Mouse (Mus musculus) cerebellum, adult 9-10 months (tissue): ENCODE results near the gene Fstl4.
"Not testable (repeated sequence)": the region's sequence is repeated elsewhere in the genome, so short reads cannot be mapped to it uniquely, and the experiment has no call there.

Source experiments
- DNase-seq: peaks from one replicate; pipeline ENCODE4 v3.0.0; 2022

Gene Fstl4

DNA sequence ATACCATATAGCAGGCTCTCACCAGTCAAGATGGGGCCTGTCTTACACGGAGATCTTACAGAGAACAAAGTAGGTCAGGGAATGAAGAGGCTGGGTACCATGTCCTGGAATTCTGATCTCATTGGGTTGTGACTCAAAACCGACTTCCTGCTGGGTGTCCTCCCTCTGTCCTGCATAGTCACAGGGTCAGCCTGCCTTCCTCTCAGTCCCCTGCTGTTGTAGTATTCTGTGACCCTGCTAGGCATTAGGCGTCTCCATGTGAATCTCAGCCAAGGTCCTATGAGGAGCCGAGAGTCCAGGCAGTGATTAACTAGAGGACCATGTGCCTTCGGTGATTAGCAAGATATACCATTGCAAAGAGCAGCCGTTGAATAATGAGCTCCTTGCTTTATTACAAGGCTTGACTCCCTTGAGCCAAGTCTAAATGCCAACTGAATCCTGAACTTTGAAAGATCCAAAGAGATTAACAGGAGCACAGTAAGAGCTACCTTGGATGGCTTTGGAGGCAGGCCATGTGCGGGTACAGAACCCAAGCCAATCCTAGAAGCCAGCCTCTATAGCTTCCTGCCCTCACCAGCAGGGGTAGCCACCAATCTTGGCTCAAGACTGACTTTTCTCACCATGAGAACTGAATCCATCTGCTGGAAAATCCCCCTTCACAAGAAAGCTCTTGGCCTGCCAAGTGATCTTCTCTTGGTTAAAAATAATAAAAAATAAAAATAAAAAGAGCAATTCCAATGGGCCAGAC, 264.2 kb downstream of the Fstl4 start:
- DNase-seq, result peak; percentile 60

DNA sequence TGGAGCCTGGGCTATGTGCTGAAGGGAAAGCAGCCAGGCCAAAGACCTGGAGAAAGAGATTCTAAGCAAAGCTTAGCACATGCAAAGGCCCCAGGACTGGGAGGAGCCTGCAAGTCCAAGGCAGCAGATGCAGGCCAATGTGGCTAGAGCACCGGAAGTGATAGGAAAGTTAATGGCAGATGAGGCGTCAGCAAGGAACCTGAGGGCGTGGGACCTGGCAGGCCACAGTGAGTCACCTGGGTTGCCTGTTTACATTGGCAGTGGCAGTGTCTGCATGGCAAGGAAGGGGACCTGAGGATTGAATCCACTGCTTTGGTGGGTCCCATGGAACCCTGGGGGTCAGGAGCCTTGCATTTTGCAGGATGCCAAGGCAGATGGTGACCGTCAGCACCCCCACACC, 267.3 kb downstream of the Fstl4 start:
- DNase-seq, result no peak

DNA sequence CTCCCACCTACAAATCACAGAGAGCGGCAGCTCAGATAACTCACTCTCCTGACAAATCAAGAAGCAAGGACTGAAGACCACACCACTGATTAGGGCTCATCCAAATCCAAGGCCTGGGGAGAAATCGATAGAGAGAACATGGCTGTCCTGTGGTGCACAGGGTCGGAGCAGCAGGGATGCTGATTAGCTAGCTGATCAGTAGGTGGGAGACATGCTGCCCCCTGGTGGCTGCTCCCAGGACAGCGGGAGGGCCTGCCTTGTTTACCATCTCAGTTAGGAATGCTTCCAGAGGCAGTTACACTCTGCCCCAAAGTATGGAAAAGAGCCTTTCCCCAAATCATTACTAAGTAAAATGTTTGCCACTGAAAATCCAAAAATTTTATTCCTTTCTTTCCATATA, 267.9 kb downstream of the Fstl4 start:
- DNase-seq, result peak; percentile 72

DNA sequence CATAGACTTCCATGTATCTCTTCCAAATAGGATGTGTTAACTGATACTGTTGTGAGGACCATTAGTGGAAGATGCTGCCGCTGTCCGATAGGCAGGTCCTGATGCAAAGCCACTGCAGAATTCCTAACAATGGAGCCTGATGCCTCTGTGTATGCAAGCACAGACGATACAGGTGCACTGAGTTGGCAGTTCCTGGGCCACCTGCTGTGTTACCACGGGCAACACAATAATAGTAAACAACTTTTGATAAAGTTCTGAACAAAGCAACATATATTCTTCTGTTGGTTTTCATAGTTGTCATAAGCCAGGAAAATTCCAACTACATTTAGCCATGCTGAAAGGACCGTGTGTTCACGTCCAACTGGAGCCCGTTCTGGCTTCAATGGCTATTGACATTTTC, 271.0 kb downstream of the Fstl4 start:
- DNase-seq, result no peak

DNA sequence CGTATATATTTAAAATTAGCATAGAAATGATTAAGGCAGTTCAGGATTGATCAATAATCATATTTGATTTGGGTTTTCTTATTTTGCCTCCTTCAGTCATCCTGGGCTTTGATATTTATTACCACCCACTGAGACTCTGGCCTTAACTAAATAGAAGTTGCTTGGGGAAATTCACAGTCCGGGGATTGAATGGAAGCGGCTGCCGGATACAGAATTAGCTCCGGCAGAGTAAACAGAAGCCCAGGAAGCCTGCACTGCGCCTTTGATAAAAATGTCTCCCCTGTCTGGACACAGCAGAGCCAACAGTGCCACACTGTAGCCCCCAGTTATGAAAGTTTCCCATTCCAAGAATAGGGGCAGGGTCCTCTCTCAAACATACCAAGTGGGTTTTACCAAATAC, 282.4 kb downstream of the Fstl4 start:
- DNase-seq, result no peak

DNA sequence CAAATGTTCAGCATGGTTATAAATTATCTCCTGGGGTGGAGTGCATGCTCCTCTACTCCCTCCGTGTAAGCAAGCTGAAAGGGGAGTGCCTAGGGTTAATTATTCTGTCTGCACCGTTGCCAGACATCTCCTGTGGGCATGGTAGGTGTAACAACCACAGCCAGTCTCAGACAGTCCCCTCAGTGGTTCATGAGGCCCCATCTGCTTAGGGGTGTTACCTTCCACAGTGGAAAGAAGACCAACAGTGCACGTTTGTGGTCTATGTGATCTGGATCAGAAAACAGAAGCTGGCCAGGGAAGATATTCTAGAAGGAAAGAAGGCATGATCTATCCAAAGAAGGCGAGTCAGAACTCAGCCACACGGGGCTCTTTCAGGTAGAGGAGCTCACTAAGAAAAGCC, 289.7 kb downstream of the Fstl4 start:
- no peak for DNase-seq

DNA sequence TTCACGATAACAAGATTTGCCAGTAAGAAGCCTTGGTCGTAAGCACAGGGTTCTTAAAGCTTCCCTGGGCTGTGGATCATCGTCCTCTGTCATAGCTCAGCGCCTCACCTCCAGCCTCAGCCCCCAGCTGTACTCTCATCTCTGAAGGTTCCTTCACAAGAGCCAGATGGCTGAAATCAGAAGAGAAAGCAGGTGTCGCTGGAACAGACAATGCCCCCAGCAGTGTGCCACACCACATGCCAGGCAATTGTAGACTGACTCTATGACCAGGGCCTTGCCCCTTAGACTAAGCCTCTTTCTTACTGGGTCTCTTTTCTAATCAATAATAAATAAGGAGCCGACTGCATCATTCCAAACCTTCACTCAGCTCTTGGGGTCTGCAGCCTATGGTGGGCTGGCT, 291.5 kb downstream of the Fstl4 start:
- peak; percentile 21 for DNase-seq

DNA sequence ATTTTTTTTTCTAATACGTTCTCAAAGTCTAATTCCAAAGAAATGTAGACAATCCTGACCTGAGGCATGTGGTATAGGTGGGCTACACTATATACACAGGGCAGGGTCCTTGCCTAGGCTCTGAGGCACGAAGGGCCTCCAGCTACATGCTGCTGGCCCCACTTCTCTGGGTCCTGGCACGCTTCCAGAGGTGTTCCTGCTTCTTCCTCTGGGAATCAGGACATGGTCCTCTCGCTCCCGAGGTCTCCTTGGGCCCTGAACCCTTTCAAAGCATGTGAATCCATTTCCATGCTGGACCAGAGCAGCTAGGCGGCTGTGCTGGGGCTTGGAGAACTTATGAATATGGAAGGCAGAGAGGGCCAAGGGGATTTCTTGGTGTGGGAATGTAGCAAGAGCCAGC, 292.3 kb downstream of the Fstl4 start:
- DNase-seq, result no peak

DNA sequence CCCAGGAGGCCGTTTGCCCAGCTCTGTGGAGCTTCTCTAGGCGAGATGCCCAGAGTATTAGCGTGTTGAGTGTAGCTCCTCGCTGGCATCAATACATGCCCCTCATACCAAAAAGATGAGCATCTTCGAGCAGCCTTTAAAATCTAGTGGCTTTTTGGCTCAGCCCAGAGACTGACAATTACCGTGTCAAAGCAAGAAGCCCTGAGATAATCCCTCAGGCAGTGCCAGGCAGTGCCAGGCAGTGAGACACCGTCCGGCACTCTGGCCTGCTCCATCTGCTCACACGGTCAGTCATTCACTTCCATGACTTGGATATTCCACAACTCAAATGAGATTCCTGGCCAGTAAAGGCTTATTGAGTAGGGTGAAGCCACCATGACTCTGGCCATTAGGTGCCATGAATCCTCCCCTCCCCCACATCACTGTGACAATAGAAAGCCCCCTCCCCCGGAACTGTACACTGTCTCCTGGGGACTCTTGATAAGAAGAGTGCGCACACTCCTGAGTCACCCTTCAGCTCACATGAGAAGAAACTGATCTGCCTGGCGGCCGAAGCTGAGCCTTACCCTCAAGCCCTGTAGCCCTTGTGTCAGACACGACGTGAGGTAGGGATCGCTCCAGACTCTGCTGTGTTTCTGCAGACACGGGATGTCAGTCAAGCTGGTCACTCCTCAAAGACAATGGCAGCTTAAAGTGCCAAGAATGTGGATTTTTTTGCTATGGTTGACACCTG, 293.6 kb downstream of the Fstl4 start:
- DNase-seq, result peak; percentile 51

DNA sequence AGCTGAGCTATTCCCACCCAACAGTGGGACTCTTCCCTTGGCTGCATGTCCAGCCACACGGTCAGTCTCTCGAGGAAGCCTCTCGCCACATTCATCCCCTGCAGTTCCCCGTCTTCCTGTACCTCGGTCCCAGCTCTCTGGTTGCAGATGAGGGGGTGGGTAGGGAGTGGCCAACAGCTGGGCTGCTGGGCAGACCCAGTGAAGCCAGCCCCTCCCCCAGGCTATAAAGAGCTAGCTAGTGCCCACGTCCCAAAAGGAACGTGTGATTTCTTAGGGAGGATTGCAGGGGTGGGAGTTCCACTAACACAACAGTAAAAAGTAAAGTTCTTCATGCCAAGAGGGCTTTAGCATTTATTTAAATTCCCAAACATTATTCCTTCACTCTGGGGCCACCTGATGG, 294.1 kb downstream of the Fstl4 start:
- no peak for DNase-seq

DNA sequence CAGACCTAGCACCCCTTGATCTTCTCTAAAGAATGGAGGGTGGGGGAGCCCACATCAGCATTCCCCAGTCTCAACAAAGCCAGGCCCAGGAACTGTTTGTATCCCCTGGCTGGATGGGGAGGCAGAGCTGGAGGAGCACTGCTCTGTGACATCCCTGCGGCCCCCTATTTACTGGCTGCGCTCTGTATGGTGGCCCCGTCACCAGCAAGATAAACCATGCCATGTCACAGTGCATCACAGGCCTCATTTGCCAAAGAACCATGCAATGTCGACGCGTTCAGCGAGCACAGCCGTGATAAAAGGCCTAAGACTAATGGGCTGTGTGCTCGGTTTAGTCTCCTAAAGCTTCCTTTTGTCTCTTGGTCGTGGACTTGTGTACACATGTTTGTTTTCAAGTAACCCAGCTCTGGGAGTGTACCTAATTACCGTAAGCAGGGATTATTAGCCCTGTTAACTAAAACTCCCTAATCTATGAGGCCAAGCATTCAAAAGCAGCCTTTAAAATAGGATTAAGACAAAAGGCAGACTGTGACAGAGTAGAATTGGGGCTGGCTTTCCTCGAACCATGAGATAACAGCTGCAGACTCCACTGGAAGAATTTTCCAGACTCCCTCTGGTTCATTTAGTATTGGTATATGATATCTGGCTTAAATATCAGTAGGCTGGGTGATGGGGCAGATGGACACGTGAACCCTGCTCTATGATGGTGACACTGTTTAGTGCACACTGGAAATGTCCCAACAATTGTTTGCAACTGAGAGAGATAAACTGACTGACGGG, 303.5 kb downstream of the Fstl4 start:
- no peak for DNase-seq

DNA sequence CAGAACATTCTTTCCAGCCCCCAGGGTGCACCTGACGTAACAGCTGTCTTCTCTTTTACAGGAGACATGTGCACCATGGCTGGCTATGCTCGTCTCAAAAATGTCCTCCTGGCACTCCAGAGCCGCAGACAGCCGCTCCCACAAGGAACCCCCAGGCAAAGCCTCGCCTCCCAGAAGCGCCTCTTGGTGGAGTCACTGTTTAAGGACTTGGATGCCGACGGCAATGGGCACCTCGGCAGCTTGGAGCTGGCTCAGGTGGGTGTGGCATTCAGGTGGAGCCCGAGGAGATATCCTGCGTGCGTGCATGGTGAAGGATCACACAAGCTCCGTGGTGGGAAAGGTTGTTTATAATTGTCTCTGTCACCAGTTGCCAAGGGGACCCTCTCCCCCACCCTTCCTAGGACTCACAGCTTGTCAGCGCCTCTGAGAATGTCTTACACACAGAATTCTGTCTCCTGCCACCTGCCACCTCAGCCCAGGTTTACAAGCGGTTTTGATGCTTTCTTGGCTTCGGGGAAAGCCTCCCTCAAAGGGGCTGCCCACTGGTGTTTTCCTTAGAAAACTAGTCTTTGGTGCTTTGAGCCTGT, 304.1 kb downstream of the Fstl4 start:
- no peak for DNase-seq

DNA sequence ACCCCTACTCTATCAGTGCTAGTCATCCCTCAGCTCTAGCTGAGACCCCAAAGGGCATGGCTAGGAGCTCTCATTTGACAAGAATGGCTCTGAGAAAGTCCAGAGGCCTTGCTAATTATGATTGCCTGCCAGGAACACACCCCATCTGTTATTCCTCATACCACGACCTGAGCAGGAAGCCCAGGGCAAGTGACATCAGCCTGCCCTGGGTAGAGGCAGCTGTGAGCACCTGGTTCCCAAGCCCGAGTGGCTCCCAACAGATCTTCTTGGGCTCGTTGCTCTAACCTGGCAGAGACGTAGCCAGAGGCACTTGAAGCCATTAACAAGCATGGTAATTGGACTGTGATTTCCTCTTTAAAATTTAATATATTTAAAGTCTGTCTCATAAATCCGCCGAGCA, 305.3 kb downstream of the Fstl4 start:
- DNase-seq, result no peak

DNA sequence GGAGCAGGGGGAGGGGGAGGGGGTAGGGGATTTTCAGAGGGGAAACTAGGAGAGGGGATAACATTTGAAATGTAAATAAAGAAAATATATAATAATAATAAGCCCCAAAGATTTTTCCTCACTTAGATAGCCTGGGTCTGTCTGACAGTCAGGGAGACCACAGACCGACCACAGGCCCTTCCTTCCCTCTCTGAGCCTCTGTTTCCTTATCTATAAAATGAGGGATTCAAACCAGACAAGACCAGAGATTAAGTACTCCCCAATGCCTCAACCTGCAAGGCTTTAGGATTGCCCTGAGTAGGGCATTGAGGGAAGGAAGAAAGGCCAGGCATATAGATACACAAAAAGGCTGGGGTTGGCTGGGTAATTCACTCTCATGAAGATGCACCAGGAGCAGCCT, 307.2 kb downstream of the Fstl4 start:
- no peak for DNase-seq

DNA sequence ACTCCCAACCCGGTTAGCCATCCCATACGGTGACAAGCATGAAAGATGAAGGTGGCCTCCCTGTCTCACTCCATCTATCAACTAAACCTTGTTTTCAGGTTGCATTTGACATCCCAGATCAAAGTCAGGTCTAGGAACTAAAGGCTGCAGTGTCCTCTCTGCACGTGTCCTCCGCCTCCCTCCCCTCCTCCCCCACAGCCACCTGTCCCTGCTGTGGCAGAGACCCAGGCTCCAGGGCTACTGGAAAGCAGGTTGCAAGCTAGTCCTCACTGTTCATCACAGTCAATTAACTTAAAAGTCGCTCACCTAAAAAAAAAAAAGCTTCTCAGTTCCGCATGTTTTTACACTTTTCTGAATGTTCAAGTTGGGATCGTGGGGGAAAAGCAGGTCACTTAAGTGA, 313.2 kb downstream of the Fstl4 start:
- peak; percentile 13 for DNase-seq

DNA sequence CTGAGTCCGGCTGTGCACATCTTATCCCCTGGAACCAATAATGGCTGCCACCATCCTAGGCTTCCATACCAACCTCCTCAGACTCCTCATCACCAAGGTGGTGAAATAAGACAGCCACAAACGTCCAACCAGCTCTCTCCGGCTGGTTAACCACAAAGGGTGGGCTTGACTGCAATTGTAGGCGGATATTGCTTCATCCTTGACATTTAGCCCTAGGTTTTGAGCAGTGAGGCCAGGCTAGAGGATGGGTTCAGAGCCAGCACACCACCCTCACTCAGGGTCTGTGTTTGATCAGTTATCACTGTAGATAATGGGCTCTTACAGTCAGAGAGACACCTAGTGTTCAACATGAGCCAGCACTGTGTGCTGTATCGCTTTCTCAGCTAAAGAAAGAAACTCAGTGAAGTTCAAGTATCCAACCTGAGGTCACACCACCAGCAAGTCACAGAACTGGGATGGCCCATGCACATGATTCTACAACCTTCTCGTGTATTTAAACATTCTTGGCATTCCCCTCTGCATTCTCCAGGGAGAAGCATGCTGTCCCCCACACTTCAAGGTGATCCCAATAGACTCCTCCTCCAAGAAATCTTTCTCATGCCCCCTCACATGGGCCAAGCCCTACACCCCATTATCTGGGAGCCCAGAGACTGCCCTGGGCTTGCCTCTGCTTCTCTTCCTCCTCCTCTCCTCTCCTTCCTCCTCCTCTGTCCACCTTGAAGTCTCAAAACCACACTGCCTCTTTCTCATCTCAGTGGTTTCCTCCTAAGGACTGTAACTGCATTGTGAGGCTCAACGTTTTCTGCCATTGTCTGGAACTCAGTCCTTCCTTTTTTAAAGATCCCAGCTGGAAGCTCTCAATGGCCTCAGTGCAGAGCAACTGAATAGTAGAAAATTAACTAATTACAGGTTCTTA, 314.2 kb downstream of the Fstl4 start:
- no peak for DNase-seq

DNA sequence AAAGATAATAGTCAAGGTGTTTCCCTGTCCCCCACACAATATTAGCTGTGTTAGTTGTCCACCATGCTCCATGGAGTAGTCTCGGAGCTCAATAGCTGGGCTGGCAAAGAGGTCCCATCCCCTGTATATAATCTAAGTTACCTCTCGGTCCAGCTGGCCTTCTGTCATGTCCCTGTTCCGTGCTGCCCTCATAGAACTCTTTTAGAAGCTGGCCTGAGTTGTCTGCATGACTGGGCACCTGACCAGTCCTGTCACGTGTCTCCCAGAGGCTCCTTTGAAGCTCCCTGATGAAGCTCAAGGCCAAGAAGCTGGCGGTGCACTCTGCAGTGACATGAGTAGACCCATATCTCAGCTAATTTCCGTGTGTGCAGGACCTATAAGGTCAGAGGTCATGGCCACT, 316.9 kb downstream of the Fstl4 start:
- DNase-seq, result no peak

DNA sequence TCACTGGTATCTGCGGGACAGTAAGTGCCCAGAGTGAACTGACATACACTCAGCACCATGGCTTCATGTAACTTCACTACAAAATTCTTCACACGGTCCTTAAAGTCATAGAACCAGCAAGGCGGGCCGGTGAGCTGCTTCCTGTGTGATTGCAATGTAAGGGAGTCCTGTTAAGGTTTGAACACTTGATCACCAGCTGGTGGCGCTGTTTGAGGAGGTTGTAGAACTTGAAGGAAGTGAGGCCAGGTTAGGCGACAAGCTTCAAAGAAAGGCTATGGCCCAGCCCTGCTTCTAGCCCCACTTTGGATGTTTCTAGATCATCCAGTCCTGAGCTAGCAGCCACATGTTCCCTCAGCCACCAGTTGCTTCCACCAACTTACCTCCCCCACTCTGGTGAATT, 320.9 kb downstream of the Fstl4 start:
- DNase-seq, result no peak

DNA sequence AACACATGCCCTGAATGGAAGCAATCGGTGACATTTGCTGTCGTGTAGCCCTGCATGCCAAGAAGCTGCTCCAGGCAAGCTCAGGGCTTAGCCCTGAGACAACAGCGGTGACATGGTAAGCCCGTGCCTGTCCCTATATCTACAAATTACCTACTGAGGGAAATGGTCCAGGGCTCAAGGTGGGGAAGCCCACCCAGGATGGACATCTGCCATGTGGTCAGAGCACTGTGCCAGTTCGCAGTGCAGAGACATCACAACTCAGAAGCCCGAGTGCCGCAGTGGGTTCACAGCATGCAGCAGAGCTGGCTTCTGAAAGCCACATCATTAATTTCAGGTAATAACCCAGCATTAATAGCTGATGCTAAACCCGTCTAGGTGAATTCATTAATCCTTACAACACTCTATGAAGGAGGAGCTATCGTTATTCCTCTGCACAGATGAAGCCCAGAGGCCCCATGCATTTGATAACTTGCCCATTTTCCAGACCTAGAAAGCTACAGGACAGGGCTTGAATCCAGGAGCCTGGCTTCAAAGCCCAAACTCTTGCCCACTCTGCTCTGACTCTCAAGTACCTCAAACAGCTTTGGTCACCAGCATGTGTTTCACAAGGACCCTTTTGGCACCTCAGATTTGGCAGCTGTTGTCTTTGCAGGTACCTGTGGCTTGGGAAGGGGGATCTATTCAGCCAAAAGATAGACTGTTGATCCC, 321.6 kb downstream of the Fstl4 start:
- no peak for DNase-seq

DNA sequence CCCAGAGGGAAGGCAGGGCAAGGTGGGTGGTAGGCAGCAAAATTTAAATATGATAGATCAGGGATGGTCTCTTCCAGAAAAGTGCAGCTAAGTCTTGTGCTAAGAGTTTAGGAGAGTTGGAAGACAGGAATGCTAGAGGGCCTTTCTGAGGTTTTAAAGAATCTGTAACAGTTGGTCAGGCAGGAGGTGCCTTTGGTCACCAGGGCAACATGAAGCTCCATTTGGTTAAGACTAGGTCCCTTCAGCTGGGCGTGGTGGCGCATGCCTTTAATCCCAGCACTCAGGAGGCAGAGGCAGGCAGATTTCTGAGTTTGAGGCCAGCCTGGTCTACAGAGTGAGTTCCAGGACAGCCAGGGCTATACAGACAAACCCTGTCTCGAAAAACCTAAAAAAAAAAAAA, 323.5 kb downstream of the Fstl4 start:
- DNase-seq, result not testable (repeated sequence)

DNA sequence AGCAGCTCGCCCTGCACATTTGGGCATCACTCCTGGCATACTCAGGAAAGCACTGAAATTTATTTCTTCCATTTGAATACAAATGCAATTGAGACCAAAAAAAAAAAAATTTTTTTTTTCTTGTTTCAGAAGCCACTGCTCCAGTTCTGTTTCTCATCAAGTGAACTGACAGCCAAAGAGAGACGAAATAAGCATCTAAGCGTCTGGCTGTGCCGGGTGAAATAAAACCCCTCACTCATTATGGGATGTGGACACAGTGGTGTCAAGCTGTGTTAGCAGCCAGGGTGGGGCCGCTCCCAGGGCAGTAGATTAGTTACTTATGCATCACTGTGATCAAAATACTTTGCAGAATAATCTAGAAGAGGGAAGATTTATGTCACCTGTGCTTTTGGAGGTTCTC, 327.2 kb downstream of the Fstl4 start:
- no peak for DNase-seq

DNA sequence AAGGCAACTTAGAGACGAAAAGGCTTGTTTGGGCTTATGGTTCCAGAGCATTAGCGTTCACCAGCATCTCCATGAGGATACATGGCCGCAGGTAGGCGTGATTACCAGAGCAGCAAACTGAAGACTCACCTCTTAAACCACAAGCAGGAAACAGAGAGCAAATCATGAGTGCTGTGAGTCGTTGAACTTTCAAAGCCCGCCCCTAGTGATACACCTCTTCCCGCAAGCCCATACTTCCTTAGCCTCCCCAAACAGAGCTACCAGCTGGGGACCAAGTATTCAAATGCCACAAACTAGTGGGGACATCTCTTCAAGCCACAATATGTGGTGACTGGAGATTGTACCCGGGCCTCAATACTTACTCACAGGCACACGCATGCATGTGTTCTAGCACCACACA, 332.4 kb downstream of the Fstl4 start:
- no peak for DNase-seq
